Mouse (Mus musculus) lung, adult 2 months (tissue): Measurements from ENCODE around the gene Macf1.

Experiments used
- CTCF ChIP-seq: fragments of 200-500 bp; IDR thresholded peaks from 2 replicates; pipeline ENCODE4 v1.5.1; 2011; ENCODE audit warnings: mild to moderate bottlenecking, low read length, control low read depth; ENCODE audit not compliant: insufficient read depth
- POLR2A ChIP-seq: fragments of 200-500 bp; IDR thresholded peaks from 2 replicates; pipeline ENCODE4 v1.6.1; 2011; ENCODE audit warnings: low read depth, mild to moderate bottlenecking, control low read depth, low read length, borderline replicate concordance; ENCODE audit errors: extremely low read depth

- no peak for TF ChIP-seq POLR2A
- TF ChIP-seq CTCF = no peak
Observed at GRCm38 (mm10) chr4:123355941-123356340, 328.2 kb downstream of the Macf1 start.
